Mouse (Mus musculus) left cerebral cortex, adult 9 months (tissue): ENCODE results near the gene Setdb1.
A peak's percentile ranks its signal among the peaks of the same experiment; 100 is the strongest.

ENCODE experiments used
- DNase-seq, 2 experiments: peaks; one replicate each; pipeline ENCODE4 v3.0.0; 2022; ENCODE audit warnings: low spot score in 2 of 2

The Setdb1 gene

DNA sequence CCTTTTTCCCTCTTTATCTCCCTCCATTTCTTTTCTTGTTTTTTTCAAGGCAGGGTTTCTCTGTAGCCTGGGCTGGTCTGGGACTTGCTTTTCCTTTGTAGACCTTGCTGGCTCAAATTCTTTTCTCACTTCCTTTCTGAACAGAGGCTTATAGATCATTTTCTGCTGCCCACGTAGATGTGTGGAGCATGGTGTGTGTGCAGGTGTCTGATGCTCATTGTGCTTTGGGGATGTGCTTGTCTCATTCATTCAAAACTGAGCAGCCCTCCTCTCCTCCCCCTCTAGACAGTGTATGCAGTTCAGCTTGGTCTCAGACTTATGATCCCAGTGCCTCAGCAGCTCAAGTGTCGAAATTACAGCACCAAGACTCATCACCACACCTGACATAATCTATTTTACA lies 37.9 kb downstream of the Setdb1 start:
- no peak for DNase-seq

- peak in 1 of 2 experiments; percentile 29 for DNase-seq
Measured at GRCm38 (mm10) chr3:95318548-95318947, 38.5 kb downstream of the Setdb1 start.

GRCm38 (mm10) chr3:95317414-95318080 lies 39.5 kb downstream of the Setdb1 start:
- peak in 1 of 2 experiments; percentile 54 for DNase-seq

DNA sequence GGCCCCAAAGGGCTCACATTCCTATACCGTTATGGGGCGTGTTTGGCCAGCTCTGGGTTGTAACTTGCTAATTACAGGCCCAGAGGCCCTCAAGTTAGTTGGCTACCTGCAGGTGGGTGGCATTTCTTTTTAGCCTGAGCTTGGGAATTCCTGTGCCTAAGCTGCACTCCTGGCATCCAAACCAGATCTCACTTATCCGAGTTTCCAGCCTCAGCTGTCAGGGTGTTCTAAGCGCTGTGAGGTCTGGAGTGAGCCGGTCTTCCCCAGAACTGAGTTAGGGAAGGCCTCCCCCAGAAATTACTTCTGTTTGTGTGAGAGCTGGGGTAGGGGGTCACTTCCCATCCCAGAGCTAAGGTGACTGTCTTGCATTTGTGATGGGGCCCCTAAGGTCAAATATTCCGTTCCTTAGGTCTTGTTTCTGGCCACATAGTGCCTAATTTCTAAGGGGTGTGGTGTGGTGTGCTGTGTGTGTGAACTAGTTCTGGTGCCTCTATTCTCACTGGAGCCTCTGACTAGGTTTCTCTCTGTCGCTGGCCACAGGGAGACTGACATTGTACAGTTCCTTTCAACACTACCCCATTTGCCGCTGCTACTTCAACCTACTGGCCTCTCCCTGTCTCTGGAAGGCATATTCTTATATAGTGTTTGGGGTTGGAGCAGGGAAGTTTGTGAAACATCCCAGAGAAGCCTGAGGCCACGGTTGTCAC lies 41.0 kb downstream of the Setdb1 start:
- no peak for DNase-seq

GRCm38 (mm10) chr3:95315094-95315843 lies 41.7 kb downstream of the Setdb1 start:
- peak in 1 of 2 experiments; percentile 68 for DNase-seq

DNA sequence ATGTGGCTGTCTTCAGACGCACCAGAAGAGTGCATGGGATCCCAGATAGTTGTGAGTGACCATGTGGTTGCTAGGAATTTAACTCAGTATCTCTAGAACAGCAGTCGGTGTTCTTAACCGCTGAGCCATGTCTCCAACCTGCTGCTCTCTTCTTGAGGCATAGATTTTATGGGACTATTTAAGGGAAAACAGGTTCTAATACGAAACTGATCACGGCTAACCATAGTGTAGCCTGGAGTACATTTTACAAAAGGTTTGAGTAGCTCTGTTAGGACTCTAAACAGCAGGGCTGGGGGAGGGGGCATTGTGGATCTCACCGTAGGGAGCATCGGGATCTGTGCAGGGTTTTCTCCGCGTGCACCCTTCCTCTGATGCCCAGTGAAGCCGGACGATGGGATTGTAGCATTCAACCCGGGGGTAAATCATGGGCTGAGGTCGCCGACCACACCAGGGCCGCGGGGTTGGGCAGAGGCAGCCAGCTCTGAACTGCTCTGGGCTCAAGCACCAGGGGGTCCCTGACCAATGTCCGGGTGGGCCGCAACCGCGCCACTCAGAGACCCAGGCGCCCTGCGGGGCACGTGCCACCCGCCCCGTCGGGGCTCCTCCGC lies 42.4 kb downstream of the Setdb1 start, which contains the start of gene Cers2:
TSS of gene Cers2 (plus strand) at position 306 of the 608 bp plus-strand sequence.
- no peak for DNase-seq

DNA sequence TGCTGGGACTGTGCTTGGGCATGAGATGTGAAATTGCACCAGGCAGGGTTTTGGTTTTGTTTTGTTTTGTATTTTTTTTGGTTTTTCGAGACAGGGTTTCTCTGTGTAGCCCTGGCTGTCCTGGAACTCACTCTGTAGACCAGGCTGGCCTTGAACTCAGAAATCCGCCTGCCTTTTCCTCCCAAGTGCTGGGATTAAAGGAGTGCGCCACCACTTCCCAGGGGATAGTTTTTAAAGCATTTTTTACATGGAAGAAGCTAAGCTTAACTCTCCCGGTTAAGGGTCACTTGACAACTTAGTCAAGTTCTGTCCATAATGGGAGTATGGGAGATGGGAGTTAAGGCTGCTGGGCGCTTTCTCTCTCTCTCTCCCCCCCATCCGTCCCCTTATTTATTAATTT lies 42.9 kb downstream of the Setdb1 start:
- no peak for DNase-seq

DNA sequence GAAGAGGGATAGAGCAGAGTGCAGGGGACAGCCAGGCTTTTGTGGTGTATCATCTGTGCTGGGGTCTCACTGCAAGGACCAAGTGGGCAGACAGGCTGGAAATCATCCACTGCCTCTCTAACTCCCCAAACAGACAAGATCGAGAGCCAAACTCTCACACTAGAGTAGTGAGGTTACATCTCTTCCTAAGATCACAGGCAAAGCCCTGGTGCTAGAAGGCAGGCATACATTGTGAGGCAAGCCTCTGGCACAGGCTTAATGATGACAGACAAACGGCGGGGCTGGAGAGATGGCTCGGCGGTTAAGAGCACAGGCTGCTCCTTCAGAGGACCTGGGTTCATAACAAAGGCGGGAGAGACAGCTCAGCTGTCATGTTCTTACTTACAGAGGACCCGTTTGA lies 43.5 kb downstream of the Setdb1 start:
- no peak for DNase-seq

DNA sequence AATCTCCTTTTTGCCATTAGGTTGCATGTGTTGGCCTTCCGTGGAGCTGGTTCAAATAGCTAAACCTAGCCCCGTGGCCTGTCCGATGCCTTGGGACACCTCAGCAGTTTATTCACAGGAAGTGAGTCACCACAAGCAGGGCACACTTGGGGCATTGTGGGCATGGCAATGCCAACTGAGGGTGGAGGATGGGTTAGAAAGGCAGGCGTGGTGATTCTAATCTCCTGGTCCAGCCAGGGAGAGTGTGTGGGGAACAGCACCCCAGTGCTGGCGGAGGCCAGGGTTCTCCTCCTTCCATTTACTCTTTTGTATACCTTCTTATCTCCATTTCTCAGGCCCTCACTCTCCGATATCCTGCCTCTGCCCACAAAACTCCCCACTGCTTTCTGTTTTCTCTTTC lies 44.4 kb downstream of the Setdb1 start:
- DNase-seq = no peak

GRCm38 (mm10) chr3:95310968-95311882 lies 45.8 kb downstream of the Setdb1 start:
- peak in 1 of 2 experiments; percentile 80 for DNase-seq

DNA sequence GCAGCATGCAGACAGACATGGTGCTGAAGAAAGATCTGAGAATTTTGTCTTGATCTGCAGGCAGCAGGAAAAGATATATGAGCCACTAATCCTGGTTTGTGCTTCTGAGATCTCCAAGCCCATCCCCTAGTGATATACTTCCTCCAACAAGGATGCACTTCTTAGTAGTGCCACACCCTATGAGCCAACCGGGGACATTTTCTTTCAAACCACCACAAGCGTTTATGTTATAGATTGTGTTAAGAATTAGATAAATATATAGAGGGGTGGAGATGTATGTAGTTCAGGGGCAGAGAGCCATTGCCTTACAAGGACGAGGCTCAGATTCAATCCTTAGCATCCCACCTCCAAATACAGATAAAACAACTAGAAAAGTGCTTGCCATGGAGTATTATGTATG lies 46.5 kb downstream of the Setdb1 start:
- no peak for DNase-seq

DNA sequence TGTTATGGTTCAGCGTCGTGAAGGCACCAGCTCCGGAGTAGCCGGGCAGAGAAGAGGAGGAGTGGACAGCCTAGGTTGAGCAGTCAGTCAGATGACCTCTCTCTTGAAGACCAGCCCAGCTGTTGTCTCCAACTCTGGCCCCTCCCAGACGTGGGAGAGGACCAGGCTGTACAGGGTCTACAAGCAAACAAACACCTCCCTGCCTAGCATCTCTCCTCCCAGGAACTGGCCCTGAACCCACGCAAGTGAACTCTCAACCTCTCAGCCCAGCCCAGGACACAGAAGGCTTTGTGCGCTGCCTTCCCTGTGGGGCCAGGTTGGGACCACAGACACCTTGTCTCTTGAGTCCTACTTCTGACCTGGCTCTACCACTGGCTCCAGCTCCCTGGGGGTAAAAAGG lies 49.9 kb downstream of the Setdb1 start, which contains the start of gene Anxa9:
TSS of gene Anxa9 (minus strand) at position 77 of the 400 bp plus-strand sequence.
- DNase-seq = no peak

DNA sequence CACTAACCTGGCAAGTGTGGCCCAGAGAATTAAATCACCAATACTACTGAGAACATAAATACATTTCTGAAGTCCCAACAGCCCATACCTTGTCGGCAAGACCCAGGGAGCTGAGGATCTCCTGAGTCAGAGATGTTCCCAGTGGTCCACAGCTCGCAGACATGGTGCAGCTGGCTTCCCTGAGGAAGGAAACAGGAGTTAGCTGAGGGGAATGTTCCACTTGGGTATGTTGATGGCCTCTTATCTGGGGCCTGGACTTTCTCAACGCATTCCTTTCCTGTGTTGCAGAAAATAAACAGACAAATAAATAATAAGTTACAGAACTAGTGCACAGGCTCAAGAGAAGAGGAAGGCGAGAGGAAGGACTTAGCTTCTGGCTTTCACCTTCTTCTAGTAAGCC lies 50.8 kb downstream of the Setdb1 start:
- DNase-seq = no peak

DNA sequence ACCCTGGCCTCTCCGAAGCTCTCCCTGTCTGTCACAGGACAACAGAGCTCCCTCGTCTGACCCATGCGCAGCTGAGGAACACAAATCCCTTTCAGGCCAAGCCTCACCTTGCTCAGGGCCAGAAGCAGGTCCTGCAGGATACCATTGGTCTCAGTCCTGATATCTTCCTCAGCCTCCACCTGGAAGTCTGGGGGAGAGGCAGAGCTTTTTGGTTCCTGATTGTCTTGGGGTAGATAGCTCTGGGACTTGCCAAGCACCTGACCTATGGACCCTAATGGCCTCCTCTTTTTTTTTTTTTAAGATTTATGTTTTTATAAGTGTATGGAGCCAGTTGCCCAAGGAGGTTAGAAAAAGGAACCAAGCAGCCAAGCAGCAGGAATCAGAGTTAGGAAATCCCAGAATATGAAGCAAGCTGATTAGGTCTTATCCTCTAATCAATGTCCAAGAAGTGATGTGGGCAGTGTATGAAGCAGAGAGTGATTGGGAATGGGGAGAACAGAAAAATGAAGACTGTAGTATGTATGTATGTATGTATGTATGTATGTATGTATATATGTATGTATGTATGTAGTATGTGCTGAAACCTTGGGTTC lies 55.7 kb downstream of the Setdb1 start:
- DNase-seq = no peak

- no peak for DNase-seq
Measured at GRCm38 (mm10) chr3:95298018-95298417, 59.0 kb downstream of the Setdb1 start.

DNA sequence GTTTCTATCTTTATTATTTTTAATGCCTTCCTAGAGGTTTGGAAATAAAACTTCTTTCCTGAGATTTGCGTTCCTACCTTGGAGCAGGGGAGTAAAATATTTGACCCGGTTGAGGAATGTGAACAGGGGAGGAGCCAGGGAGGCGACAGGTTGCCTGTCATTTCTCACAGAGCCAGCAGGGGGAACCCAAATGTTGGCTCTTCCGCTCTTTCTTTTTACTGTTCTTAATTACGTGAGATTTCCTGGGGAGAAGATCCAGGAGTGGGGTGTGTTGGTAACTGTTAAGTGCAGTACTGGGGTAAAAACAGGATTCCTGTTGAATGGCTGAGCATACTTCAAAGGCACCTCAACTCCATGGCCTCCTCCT lies 60.9 kb downstream of the Setdb1 start:
- DNase-seq = no peak

GRCm38 (mm10) chr3:95295321-95296102 lies 61.5 kb downstream of the Setdb1 start:
- DNase-seq = no peak

DNA sequence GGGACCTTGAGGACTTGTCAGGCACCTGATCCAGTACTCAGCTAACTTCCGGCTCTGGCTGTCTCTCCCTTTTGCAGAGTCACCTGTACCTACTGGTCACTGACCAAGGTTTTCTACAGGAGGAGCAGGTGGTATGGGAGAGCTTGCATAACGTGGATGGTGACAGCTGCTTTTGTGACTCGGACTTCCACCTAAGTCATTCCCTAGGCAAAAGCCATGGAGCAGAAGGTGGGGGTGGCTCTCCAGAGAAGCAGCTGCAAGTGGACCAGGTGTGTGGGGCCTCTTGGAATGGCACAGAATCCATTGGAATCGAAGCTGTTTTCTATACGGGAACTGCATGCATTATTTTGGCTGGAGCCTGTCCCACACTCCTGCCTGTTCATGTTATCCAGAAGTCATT lies 62.3 kb downstream of the Setdb1 start:
- no peak for DNase-seq

GRCm38 (mm10) chr3:95294316-95294715 lies 62.7 kb downstream of the Setdb1 start:
- DNase-seq = no peak

- DNase-seq = no peak
Measured at GRCm38 (mm10) chr3:95293537-95293936, 63.5 kb downstream of the Setdb1 start.
